Mouse (Mus musculus): ENCODE results near the gene Tmem54. TPM values are rescaled to one million over a fixed set of nuclear protein-coding genes. Genes with fewer than 3 reads are reported as not detected.

The Tmem54 gene
- total RNA-seq, 1 experiment from 2014 or later = not detected

DNA sequence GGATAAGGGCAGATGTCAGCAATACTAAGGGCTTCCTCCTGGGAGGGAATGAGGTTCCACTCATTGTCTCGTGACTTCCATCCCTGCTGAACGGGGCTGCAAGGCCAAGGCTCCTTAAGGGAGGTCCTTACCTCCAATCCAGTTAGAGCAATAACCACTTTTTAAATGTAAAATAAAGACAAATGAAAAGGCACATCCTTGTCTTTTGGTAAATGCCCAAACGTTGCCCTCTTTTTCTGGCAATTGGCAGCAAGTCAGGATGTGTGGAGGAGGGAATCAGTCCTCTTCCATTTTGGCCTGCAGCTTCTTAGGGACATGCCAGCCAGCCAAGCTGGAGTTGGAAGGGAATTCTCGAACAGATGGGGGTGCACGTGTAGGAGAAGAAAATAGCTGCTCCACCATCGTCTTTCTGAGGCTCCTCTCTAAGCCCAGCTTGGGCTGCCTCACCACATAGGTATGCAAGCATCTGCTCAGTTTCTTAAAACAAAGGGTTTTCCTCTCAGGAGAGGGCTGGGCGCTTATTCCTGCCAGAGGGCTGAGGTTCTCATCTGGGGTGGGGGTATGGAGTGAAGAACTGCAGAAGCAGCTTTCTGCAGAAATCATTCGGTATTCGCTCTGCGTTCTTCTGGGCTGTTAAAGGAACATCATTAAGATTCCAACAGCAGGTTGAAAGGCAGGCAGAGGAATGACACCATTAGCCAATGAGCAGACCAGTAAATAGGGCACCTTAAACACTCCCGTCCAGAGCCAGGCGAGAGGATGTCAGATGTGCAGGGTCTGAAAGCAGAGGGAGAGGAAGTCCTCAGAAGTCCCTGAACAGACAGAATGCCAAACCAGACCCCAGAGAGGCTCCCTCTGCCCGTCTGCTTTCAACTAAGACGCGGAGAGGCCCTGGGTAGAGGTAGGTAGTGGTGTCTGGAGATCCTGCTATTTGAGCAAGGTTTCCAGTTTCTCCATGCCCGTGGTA is 39.3 kb downstream of the Tmem54 start:
- ATAC-seq (ENCODE audit: extremely low read depth, insufficient number of reproducible peaks, low FRiP score, poor library complexity, severe bottlenecking) = no peak

DNA sequence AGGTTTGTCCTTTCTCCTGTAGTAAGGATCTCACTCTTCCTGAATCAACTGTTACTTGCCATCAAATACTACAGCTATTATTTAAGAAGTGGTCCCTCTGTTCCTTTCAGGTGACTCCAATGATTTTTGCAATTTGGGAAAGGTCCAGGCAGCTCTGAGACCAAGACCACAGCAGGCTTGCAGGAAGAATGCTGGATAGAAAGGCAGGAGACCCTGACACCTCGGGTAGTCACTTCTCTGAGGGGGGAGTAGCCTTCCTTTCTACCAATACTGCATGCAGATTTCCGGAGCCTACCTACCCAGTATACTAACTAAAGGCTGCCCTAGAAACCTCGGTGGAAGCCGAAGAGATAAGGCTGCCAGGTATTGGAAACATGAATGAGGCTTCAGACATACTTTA is 40.1 kb downstream of the Tmem54 start:
- ATAC-seq (ENCODE audit: extremely low read depth, insufficient number of reproducible peaks, low FRiP score, poor library complexity, severe bottlenecking) = no peak

DNA sequence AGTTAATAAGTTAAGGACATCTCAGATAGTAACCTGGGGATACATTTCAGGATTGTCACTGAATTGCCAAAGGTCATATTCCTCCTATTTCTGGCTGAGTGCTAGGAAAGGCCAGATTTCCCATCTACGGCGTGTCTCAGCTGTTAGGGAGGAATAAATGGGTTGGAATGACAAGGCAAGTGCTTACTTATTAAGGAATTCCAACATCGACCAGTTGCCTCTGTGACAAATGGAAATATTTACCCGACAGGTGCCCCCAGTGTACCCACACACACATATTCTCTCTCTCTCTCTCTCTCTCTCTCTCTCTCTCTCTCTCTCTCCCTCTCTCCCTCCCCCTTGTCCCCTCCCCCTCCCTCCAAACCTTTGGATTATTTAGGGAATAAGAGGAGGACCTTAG is 40.6 kb downstream of the Tmem54 start:
- ATAC-seq (ENCODE audit: extremely low read depth, insufficient number of reproducible peaks, low FRiP score, poor library complexity, severe bottlenecking) = no peak

DNA sequence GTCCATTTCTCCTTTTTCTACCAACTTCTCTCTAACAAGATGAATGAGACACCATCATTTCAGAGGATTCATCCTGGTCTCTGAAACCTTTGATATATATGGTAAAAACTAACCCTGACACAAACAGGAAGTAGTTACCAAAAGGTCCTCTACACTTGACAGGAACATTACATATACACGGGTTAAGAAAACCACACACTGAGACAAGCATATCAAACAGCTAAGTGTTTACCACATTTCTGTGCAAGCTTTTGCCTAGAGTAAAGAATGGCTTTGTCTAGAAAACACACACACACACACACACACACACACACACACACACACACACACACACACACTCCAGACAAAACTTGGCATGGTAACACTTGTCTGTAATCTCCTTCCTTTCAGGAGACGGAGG is 41.0 kb downstream of the Tmem54 start:
- ATAC-seq (ENCODE audit: extremely low read depth, insufficient number of reproducible peaks, low FRiP score, poor library complexity, severe bottlenecking) = no peak

DNA sequence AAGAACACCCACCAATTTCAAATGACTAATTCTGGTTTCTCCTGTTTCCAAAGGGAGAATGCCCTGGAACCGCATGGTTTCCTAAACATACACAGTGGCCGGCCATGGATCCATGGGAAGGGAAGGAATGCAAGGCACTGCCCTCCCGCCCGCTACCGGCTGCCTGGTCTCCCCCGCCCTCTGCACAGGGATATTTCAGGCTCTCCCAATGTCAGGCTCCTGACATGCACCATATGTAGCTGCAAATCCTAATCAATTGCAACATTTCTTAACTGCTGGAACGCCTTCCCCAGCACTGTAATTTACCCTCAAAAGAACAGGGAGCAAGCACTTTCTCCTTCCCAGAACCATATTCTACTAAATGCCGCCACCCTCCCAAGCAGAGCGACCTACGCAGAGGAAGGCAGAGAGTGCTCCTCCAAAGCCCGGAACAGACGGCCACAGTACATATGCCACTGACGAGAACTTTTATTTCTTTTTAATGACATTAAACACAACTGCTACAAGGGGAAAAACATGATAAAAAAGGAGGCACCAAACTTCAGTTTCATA is 42.3 kb downstream of the Tmem54 start:
- no peak for ATAC-seq (ENCODE audit: extremely low read depth, insufficient number of reproducible peaks, low FRiP score, poor library complexity, severe bottlenecking)

DNA sequence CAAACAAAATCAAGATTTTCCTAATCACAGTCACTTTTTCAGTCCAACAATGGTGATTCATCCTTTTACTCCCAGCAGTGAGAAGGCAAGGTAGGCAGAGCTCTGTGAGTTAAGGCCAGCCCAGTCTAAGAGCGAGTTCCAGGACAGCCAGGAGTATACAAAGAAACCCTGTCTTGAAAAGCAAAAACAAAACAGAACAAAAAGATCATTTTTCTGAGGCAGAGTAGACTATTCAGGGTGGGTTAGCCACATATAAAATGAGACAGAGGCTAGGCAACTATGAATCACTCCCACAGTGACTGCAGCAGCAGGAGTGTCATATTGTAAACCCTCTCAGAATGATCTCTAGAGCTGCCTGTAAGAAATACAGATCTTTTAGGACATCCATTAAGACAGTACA is 44.0 kb downstream of the Tmem54 start:
- no peak for ATAC-seq (ENCODE audit: extremely low read depth, insufficient number of reproducible peaks, low FRiP score, poor library complexity, severe bottlenecking)

DNA sequence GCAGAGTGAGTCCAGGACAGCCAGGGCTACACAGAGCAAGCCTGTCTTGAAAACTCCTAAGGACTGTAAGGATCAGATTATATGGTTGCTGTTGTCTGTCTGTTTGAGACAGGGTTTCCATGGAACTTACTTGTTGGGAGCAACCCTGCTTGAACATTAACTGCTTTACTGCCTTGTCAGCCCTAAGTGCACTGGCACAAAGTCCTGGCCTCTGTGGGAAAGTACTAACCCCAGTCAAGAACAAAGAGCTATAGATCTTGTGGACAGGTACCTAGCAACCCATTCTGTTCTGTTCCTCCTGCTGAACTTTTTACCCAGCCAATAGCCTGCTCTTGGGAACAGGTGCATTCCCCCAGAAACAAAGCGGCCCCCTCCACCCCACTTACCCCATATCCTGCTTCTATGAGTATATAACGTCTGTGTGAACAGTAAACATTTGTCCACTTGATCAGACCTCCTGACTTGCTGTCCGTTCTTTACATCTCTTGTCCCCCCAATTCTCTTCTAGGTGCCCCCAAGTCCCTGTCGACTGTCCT is 46.0 kb downstream of the Tmem54 start:
- no peak for ATAC-seq (ENCODE audit: extremely low read depth, insufficient number of reproducible peaks, low FRiP score, poor library complexity, severe bottlenecking)

DNA sequence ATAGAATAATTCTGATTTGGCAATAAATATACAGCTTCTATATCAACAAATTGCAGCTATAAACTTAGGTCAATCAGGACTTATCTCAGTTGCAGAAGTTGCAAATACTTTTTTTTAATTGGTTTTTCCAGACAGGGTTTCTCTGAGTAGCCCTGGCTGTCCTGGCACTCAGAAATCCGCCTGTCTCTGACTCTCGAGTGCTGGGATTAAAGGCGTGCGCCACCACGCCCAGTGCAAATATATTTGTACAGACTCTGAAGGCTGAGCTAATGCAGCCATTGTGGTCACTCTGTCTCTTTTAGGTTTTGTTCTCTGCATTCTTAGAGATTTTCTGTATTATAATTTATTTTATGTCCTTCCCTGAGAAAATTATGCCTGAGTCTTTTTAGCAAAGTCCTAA is 52.2 kb downstream of the Tmem54 start:
- no peak for ATAC-seq (ENCODE audit: extremely low read depth, insufficient number of reproducible peaks, low FRiP score, poor library complexity, severe bottlenecking)

DNA sequence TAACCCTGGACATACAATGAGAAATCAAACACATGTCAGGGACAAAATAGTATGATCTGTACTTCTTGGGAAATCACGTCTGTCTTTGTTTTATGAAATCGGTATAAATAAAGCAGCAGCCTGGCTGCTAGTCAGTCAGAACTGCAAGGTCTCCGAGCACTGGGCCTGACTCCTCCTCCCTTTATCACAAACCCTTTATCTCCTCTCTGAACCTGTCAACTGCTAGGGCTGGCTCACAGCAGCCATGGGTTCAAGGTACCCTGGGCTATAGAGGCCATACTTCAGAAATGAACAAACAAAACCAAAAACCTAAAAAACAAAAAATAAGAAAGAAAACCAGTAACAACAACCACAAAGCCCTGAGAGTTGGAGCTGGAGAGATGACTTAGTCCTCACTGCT is 53.2 kb downstream of the Tmem54 start:
- no peak for ATAC-seq (ENCODE audit: extremely low read depth, insufficient number of reproducible peaks, low FRiP score, poor library complexity, severe bottlenecking)

DNA sequence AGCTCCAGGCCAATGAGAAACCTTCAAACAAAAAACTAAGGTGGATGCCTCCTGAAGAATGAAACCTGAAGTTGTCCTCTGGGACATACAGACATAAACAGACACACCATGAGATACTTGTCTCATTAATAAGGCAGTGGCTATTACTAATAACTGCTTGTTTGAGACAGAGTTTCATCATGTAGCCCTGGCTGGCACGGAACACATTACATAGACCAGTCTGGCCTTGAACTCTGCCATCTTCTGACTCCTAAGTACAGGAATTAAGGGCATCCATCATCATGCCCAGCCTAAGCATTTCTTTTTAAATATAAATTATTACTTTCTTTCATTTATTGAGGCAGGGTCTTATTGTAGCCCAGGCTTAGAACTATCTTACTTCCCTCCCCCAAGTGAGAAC is 55.7 kb downstream of the Tmem54 start:
- ATAC-seq (ENCODE audit: extremely low read depth, insufficient number of reproducible peaks, low FRiP score, poor library complexity, severe bottlenecking) = no peak

Other genes with a start within 250 kb of the Tmem54 start
- 0.58 and 0.86 TPM in 2 replicates for gene Trim62, start 222.0 kb upstream of the Tmem54 start, total RNA-seq (2017)
- 0.98 TPM in 1 of 2 replicates, not detected in the other for gene Azin2, start 143.1 kb upstream of the Tmem54 start, total RNA-seq (2017)
- gene Ak2, start 113.6 kb upstream of the Tmem54 start, total RNA-seq (2017) = 36.3 and 40.5 TPM in 2 replicates
- gene Rnf19b, start 47.3 kb upstream of the Tmem54 start, total RNA-seq (2017) = 196 and 238 TPM in 2 replicates
- not detected in 2 replicates for gene Hpca, start 16.5 kb downstream of the Tmem54 start, total RNA-seq (2017)
- gene Fndc5, start 31.5 kb downstream of the Tmem54 start, total RNA-seq (2017) = not detected in 2 replicates
- 33.0 and 44.8 TPM in 2 replicates for gene S100pbp, start 84.2 kb downstream of the Tmem54 start, total RNA-seq (2017)
- gene Yars, start 84.2 kb downstream of the Tmem54 start, total RNA-seq (2017) = 26.3 and 31.4 TPM in 2 replicates
- 2.0 TPM in 1 of 2 replicates, not detected in the other for gene C77080, start 155.9 kb downstream of the Tmem54 start, total RNA-seq (2017)
- gene Sync, start 182.1 kb downstream of the Tmem54 start, total RNA-seq (2017) = 0.12 TPM in 1 of 2 replicates, not detected in the other
- gene Rbbp4, start 229.8 kb downstream of the Tmem54 start, total RNA-seq (2017) = 61.8 and 63.2 TPM in 2 replicates
- 52.5 and 55.0 TPM in 2 replicates for gene Zbtb8os, start 230.1 kb downstream of the Tmem54 start, total RNA-seq (2017)

All from neutrophil, adult 5-6 weeks (primary cell).